Mouse (Mus musculus): Measurements from ENCODE around the gene Acaa1a.

Acaa1a gene

DNA sequence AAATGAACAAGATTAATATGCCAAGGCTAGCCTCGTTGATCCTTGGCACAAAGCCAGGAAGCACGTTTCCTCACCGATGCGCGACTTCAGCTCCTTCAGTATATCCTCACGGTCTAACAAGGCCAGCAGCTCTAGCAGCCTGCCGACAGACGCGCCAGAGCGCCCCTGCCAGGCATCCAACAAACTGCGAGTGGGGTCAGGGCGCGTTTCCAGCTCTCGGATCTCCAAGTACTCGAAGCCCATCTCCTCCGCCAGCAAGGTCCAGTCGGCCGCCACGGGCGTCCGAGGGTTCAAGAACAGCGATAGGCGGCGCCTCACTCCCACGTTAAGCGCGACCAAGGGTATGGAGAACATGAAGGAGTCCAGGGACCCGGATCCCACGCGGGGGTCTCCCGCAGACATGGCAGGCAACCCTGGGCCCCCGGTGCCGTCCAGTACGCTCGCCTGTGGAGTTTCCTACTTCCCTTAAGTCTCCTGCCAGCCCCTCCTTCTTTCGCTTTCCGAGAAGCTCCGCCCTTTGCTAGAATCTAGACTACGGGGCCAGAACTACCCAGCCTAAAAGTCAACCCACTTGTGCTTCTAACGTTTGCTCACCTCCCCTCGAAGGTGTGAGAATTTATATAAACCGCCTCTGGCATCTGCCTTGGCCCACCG, at the start of gene Acaa1a:
Acaa1a (plus strand) TSS at position 119 of the 654 bp plus-strand sequence.
- ATAC-seq (ENCODE audit: low TSS enrichment): no peak

DNA sequence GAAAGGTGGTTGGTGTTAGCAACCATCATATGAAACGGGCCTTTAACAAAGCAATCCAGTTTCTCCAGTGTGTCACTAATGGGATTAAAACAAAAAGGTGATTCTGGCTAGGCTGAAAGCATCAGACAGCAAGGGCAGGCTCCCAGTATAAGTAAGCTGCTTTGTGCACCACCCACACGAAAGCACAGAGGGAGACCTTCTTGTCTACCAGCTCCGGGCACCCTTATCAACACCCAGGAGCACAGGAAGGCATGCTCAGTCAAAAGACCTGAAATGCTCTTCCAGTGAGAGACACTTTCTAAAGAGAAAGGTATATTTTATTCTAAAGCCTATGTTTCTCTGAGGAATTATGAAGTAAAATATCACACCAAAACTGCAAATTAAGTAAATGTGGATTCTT, 48.7 kb upstream of the Acaa1a start:
- no peak for ATAC-seq (ENCODE audit: low TSS enrichment)

DNA sequence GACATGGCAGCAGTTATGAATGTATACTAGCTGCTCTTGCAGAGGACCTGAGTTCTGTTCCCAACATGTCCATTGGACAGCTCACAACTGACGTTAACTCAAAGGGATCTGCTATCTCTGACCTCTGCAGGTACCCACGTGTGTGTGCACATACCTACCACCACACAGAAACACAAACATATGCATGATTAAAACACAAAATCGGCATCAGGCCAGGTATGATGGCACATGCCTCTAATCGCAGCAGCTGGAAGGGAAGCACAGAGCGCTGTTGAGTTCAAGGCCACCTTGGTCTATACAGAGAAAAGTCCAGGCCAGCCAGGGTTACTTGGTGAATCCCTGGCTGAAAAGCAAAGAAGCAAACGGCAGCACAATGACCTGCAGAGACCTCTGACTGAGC, 41.8 kb upstream of the Acaa1a start:
- ATAC-seq (ENCODE audit: low TSS enrichment): no peak

DNA sequence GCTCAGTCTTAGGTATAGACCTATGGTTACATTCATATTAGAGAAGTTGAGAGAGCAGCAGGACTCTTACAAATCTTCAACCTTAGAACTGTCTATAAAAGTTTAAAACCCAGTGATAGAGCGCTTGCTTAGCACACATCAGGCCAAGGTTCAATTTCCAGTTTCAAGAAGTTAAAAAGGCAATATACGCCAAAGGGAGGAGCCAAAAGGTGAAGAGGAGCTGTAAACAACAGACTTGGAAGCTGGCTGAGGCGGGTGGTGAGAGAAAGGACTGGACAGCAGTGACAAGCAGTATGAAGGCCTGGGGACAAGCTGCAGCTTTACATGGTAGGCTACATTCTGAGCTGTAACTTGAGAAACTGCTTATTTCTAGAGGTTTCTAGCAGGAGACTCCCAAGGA, 40.9 kb upstream of the Acaa1a start:
- ATAC-seq (ENCODE audit: low TSS enrichment): no peak

DNA sequence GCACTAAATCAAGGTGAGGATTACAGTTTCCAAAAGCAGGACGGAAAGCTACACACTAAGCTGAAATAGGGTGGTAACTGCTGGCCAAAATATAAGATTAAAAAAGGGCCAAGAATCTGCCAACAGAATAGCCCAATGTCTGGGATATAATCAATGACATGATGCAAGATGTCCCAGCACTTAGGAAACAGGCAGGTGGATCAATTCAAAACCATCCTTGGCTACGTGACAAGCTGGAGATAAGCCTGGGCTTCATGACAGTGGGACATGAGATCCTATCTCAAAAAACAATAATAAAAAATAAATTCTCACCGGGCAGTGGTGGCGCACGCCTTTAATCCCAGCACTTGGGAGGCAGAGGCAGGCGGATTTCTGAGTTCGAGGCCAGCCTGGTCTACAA, 33.6 kb upstream of the Acaa1a start:
- ATAC-seq (ENCODE audit: low TSS enrichment): no peak

DNA sequence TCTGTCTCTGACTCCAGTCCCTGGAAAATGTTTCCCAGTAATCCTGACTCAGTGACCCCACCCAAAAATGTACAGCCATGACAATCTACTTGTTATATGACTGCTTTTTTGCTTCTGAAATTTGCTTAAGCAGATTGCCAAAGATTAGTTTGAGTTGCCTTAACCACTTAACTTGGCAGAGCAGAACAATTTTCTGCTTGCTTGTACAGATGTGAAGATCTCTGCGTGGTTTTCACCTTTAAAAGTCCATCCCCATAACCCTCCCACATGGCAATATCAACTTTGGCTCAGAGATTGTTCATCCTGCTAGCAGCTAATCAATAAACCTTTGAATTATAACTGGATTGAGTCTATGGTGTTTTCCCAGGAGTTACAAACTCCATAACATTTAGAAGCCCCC, 30.4 kb upstream of the Acaa1a start:
- no peak for ATAC-seq (ENCODE audit: low TSS enrichment)

DNA sequence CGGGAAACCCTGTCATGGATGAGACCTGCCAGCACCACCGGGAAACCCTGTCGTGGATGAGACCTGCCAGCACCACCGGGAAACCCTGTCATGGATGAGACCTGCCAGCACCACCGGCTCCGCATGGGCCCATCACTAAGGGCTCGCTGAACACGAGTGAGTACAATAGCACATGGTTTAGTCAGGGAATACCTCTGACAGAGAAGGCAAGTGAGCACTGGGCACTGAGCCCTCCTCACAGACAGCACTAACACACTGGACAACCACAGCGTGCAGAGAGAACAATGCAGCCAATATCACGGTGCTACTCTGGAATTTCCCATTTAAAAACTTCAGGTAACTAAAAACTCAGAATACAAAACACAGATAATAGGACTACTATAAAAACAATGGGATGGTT, 26.4 kb upstream of the Acaa1a start:
- no peak for ATAC-seq (ENCODE audit: low TSS enrichment)

DNA sequence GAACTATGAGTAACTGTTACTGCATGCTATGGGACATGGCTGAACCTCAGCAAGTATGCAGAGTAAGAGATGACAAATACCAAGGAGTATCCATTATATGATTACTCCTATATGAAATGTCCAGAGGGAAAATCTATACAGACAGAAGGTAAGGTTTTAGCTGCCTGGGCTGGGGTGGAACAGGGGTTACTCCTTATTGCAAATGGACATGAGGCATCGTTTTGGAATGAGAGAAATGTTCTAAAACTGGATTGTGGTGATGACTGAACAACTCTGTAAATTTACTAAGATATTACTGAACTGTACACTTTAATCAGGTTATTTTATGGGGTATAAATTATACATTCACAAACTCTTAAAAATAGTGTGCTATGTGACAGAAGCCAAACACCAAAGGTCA, 20.6 kb upstream of the Acaa1a start:
- no peak for ATAC-seq (ENCODE audit: low TSS enrichment)

DNA sequence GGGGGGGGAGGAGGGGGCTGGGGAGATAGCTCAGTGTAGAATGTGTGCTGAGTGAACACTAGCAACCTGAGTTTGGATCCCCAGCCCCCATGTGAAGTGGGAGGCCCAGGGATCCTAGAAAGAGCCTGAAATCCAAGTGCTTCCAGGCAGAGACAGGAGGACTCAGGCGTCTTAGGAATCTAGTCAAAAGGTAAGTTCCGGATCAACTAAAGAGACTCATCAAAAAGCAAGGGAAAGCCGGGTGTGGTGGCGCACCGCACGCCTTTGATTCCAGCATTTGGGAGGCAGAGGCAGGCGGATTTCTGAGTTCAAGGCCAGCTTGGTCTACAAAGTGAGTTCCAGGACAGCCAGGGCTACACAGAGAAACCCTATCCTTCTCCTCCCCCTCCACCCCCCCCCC, 19.0 kb upstream of the Acaa1a start:
- no peak for ATAC-seq (ENCODE audit: low TSS enrichment)

DNA sequence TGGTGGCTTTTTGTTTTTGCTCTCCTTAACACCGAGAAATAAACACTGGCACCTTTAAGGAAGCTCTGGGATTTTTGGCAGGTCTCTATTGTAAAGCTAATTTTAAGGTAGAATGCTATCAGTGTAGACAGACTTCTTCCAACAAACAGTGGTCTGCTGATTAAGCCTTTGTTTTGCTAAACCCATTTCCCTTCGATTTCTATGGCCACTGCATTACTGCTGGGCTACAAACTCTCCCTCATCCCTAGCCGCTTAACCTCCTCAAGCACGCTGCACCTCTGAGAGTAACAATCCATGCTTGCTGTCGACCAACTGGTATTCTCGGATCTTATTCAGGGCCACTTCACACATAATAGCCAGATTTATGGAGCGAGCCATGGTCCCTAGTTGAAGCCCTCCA, 18.5 kb upstream of the Acaa1a start:
- no peak for ATAC-seq (ENCODE audit: low TSS enrichment)

DNA sequence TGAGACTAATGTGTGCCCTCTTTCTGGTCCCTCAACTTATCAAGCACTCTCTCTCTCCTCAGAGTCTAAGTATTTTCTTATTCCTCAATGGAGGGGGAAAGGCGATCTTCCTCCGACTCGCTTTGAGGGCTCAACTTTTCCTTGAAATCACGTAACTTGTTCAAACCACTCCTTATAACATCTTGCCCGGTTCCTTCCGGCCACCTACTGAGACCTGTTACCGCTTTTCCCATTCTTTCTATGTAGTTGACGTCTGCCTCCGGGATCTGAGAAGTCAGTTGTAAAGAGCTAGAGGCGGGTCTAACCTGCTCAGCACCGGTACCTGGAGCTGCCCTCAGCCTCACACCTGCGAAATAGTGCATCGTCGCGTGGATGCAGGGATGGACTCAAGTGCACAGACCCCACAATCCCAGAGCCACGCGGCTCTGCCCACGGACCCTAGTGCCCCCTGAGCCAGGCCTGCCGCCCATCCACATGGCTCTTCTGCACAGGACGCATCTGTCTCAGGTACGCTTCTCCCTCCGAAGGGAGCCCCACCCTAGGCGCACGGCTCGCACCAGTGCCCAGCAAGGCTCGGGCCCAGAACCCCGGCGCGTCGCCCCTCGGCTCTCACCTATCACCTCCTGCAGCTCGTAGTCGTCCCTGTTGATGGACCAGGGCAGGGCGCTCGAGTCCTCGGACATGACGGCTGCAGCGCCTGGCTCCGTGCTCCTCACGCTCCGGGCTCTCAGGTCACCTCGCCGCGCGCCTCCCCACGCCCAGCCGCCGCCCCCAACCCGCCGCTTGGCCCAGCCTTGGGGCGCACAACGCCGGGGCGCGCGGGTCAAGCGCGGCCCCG, 17.9 kb upstream of the Acaa1a start:
- peak; percentile 19 for ATAC-seq (ENCODE audit: low TSS enrichment)

DNA sequence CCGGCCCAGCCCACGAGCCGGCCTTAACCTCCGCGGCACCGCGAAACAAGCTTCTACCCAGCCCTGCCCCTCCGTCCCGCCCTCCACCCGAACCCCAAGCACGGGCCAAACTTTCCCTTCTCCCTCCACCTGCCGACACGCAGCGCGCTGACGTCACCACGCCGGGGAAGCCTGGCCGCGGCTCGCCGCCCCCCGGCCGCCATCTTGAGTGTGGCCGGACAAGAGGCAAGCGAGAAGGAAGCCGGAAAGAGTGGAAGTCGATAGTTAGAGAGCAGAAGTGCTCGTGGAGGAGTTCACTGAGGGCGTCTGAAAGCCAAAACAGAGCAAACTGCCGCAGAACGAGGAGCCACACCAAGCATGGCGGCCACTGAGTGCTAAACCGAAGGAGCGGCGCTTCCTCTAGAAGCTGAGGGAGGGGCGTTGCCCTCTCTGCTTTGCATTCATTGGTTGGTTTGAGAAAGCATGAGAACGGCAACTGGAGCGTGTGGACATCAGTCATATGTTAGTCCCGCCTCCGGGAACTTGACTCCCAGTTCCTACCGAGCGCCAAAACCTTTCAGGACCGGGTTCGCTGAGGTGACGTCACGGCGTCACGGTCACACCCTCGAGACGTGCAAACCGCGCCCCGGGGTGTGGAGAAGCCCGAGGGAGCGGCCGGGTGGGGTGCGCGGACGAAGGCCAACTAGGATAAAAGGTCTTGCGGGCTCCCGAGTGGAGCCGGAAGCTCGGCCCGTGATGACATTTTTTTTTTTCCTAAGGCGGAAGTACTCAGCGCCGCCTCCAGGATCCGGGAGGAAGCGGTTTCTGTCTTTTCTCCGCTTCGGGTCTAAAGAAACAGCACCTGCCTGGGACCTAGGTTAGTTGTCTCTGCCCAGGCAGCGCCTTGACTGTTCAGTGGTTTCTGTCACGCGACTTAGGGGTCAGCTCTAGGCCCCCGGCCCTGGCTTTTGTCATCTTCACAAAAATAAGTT, 16.9 kb upstream of the Acaa1a start, which contains the start of gene Oxsr1:
Oxsr1 (minus strand) TSS at position 139 of the 971 bp plus-strand sequence.
- ATAC-seq (ENCODE audit: low TSS enrichment): peak; percentile 97

DNA sequence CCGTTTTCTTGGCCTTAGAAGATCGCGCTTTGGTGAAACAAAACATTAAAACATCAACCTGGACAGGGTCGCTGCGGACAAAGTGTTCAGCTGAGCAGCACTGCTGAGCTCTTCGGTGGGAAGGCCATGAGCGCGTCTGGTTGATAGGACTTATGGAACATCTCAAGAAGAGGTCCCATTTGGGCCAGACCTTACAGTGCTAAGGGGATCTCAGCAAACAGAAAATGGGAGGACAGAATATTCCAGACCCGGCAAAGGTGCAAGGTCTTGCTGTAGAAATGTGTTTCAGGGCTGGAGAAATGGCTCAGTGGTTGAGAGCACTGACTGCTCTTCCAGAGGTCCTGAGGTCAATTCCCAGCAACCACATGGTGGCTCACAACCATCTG, 16.2 kb upstream of the Acaa1a start:
- ATAC-seq (ENCODE audit: low TSS enrichment): no peak

DNA sequence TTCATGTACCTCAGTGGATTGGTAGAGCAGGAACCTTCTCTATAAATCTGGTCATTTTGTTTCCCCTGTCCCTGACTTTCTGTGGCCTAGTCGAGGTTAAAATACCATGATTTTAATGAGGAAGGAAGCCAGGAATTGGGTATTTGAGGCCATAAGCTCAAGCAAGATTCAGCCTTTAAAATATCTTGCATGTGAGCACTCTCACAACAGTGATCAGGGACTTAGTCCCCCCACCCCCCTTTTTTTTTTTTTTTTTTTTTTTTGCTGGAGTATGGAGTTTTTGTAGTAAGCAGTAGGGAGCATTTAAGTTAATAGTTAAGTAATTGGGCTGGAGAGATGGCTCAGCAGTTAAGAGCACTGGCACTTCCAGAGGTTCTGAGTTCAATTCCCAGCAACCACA, 15.3 kb upstream of the Acaa1a start:
- ATAC-seq (ENCODE audit: low TSS enrichment): no peak

DNA sequence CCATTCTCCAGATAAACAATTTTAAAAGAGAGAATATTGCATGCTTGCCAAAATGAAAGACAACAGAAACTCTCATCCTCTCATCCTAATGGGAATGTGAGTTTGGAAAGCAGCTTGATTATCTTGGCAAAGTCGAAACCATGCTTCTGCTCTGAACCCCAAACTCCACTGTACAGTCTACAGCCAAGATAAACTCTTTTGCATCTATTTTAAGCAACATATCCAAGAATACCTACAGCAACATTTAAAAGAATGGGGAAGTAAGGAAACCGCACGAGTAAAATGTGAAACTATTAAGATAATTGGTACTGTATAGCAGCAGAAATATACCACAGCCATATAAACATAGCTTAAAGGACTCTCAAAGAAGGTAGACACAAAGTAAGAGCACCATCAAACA, 11.0 kb upstream of the Acaa1a start:
- no peak for ATAC-seq (ENCODE audit: low TSS enrichment)

DNA sequence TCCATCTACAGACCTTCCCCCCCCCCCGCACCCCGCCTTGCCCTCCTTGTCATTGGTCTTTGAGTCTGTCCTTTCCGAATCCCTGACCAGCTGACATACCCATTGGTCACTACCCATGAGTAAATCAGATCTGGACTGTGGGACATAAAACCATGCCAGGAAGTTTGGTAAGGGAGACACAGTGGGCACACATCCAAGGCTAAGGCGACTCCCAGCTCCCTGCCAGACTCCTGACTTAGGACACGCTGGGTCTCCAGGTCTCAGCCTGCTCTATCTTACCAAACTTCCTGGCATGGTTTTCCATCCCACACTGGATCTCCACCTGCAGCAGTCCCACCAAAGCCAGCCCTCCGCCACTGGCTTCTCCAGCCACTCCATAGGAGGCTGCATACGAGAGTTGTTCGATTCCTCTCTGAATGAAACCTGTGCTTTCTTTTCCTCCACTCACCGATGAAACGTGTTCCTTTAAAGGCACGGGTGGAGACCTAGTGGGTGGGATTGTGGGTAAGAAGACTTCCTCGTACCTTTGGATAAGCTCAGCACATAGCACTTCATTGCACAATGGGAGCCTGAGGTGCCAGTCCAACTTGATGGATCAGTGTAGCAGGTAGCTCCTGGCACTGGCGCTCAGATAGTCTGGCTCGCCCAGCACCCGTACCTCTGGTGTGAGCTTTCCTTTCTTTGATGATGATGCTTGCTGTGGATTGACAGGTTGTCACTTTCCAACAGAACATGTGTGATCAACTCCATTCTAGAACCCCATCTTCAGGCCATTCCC, 9.1 kb upstream of the Acaa1a start:
- no peak for ATAC-seq (ENCODE audit: low TSS enrichment)

DNA sequence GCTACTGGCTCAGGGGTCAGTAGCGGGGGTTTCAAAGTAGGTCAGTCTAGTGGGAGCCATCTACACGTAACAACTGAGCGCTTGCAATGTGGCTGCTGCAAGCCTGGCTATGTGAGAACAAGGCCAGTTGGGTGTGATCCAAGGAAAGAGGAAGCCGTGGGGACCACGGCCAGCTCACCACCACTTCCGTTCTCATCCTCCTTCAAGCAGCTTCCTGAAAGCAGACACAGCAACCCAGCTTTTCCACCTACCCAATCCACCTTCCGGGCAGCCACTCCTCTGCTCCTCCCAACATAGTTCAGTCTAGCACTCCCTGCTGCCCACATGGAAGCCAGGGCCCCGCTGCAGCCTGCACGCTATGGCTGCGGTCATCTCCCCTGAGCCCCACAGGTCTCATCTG, 5.2 kb upstream of the Acaa1a start:
- peak; percentile 83 for ATAC-seq (ENCODE audit: low TSS enrichment)

DNA sequence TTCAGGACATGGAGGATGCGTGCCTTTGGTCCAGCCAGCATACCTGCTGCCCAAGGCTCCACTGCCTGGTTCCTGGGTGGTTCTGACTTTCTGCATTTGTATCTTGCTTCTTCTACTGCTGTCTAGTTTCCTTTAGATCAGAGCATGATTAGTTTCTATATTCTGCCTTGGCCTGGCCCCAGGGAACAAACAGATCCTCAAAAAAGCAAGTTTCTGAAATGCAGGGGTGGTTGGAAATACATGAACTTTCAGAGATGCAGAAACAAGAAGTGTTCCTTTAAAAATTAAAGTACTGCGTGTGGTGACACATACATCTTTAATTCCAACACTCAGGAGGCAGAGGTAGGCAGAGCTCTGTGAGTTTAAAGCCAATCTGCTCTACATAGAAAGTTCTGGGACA, 4.6 kb upstream of the Acaa1a start:
- ATAC-seq (ENCODE audit: low TSS enrichment): peak; percentile 62

DNA sequence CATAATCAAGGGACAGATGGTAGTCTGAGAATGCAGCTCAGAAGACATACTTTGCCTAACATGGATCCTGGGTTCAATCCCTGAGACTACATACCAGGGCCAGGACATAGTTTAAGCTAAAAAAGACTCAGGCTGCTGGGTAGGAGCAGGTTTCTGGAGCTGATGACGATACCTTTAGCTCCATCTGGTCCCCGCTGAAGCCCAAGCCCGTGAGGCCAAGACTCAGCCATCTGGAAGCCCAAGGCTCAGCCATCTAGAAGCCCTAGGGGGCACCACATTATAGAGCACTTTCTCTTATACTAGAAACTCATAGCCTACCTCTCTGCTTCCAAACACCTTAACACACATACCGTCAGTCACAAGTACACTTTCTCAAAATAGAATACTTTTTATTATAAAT, 3.9 kb upstream of the Acaa1a start:
- no peak for ATAC-seq (ENCODE audit: low TSS enrichment)

DNA sequence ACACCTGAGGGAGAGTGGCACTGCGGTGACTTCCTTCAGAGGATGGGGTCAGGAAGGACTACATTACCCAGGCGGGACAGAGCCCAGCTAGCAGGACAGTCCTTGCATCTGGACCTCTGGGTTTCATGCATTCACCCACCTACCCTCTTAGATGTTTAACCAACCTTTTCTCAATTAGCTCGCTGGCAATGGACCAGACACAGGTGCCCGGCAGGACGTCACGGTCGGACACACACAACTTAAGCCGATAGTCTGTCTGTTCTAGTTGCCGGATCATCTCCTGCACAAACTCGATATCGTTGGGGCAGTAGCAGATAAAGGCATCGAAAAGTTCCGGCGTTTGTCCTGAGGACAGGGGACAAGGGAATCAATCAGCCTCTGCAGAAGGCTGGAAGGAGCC, 1.6 kb upstream of the Acaa1a start:
- no peak for ATAC-seq (ENCODE audit: low TSS enrichment)

DNA sequence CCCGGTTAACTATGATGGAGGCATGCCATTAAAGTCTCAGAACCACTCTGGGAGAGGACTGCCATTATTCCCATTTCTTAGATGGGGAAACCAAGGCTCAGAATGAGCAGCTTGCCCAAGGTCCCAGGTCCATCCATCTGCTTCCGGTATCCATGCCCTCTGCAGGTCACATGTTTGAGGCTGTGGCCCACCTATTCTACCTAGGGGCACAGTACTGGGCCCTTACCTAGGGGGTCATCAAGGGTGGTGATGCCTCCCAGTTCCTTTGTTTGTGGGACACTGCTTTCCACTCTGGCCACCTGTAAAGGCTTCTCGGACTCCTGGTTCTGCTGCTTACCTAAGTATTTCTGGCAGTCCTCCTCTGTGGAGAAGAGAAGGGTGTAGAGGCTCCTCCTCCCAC, 1.1 kb upstream of the Acaa1a start:
- no peak for ATAC-seq (ENCODE audit: low TSS enrichment)

DNA sequence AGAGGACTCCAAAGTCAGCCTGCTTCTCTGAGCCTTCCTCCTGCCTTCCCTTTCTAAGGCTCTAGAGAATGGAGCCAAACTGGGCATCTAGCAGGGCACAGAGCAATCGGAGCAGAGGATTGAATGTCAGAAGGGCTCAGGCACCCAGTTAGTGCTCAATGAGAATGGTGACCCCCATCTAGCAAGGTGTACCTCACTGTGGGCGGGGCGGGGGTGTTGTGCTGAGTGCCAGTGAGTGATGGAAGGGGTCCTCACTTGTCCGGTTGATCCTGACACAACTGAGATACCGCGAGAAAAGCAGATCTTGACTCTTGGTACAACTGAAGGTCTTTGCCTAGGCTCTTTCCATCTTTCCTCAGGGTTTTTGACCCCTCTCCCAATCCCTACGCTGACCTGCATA, 370 bp upstream of the Acaa1a start:
- no peak for ATAC-seq (ENCODE audit: low TSS enrichment)

All from frontal cortex, adult (tissue).